Mouse (Mus musculus) midbrain, embryonic 16.5 days (tissue): ENCODE measurements around the gene Rap1gap2. TPM values are rescaled to one million over a fixed set of nuclear protein-coding genes. Genes with fewer than 3 reads are reported as not detected.

Experiments
- ATAC-seq: fragments of 200-750 bp; cut with Nextera tagmentation; 2 replicates; pipeline ENCODE4 v1.8.0; 2017; ENCODE audit warnings: moderate TSS enrichment
- H3K27ac ChIP-seq: fragments of 300-500 bp; sonication (generic); 2 replicates; pipeline ENCODE4 v1.5.1; 2014; ENCODE audit warnings: mild to moderate bottlenecking, low read length, mixed read lengths
- H3K27me3 ChIP-seq: fragments of 300-500 bp; sonication (generic); 2 replicates; pipeline ENCODE4 v1.6.1; 2014; ENCODE audit warnings: low read depth, low read length, mixed read lengths; ENCODE audit not compliant: control insufficient read depth, insufficient read depth
- H3K36me3 ChIP-seq: fragments of 300-500 bp; sonication (generic); 2 replicates; pipeline ENCODE4 v1.6.1; 2014; ENCODE audit warnings: mild to moderate bottlenecking, low read length, moderate library complexity, mixed read lengths; ENCODE audit not compliant: control insufficient read depth, insufficient read depth
- H3K4me1 ChIP-seq: fragments of 300-500 bp; sonication (generic); 2 replicates; pipeline ENCODE4 v1.6.1; 2014; ENCODE audit warnings: mild to moderate bottlenecking, low read length, mixed read lengths; ENCODE audit not compliant: control insufficient read depth, insufficient read depth
- H3K4me2 ChIP-seq: fragments of 300-500 bp; sonication (generic); 2 replicates; pipeline ENCODE4 v1.6.1; 2014; ENCODE audit warnings: mild to moderate bottlenecking, low read length, mixed read lengths
- H3K4me3 ChIP-seq: fragments of 300-500 bp; sonication (generic); 2 replicates; pipeline ENCODE4 v1.5.1; 2014; ENCODE audit warnings: low read depth, mild to moderate bottlenecking, low read length, moderate library complexity, mixed read lengths
- H3K9ac ChIP-seq: fragments of 300-500 bp; sonication (generic); 2 replicates; pipeline ENCODE4 v1.6.1; 2014; ENCODE audit warnings: low read depth, low read length, mixed read lengths
- H3K9me3 ChIP-seq: fragments of 300-500 bp; sonication (generic); replicated peaks from 2 replicates; pipeline ENCODE4 v1.6.1; 2014; ENCODE audit warnings: mild to moderate bottlenecking, low read length, mixed read lengths; ENCODE audit not compliant: control insufficient read depth, poor library complexity, severe bottlenecking
- WGBS: fragments of 180-500 bp; shearing (Covaris S2); extraction: QIAGEN DNeasy Blood & Tissue Kit; methylation state at CpG from one replicate; pipeline ENCODE4 v1.1.7; 2014; 5-methylcytosine and 5-hydroxymethylcytosine counted together
- polyA plus RNA-seq: library from polyadenylated mRNA; unstranded; fragments of >200 nt; fragmentation: Nextera tagmentation; extraction: Ambion mirVana; gene quantifications from 2 replicates; pipeline ENCODE4 v1.2.1, GENCODE M21; 2015

Gene Rap1gap2
- polyA plus RNA-seq, 1 experiment from 2014 or later = 17.1 TPM

GRCm38 (mm10) chr11:74479715-74480289 lies 130.9 kb downstream of the Rap1gap2 start:
- no peaks in the 10 kb centered on the region for H3K4me1 ChIP-seq
- H3K4me2 ChIP-seq = no peak overlapping the region
- no peak overlapping the region for H3K27ac ChIP-seq
- ATAC-seq = no peak
- no peaks in the 10 kb centered on the region for H3K36me3 ChIP-seq
- no peaks in the 10 kb centered on the region for H3K9me3 ChIP-seq
- whole genome bisulfite sequencing = 71% methylated on average over 5 of the region's 5 CpGs
- no peak overlapping the region for H3K4me3 ChIP-seq
- H3K9ac ChIP-seq = no peak overlapping the region
- no peaks in the 10 kb centered on the region for H3K27me3 ChIP-seq

- H3K36me3 ChIP-seq = no peaks in the 10 kb centered on the region
- ATAC-seq = no peak
- H3K4me3 ChIP-seq = no peak overlapping the region
- no peaks in the 10 kb centered on the region for H3K27me3 ChIP-seq
- WGBS = 92% methylated on average over 2 of the region's 2 CpGs
- H3K9me3 ChIP-seq = no peaks in the 10 kb centered on the region
- no peaks in the 10 kb centered on the region for H3K4me1 ChIP-seq
- no peak overlapping the region for H3K9ac ChIP-seq
- no peak overlapping the region for H3K4me2 ChIP-seq
- no peak overlapping the region for H3K27ac ChIP-seq
Observed at GRCm38 (mm10) chr11:74478877-74479276, 131.8 kb downstream of the Rap1gap2 start.

GRCm38 (mm10) chr11:74472671-74473070 lies 138.0 kb downstream of the Rap1gap2 start:
- H3K9ac ChIP-seq = no peak overlapping the region
- H3K36me3 ChIP-seq = no peaks in the 10 kb centered on the region
- WGBS = 83% methylated on average over 10 of the region's 10 CpGs
- no peak for ATAC-seq
- no peaks in the 10 kb centered on the region for H3K9me3 ChIP-seq
- no peak overlapping the region for H3K4me2 ChIP-seq
- no peaks in the 10 kb centered on the region for H3K27me3 ChIP-seq
- no peak overlapping the region for H3K4me3 ChIP-seq
- H3K4me1 ChIP-seq = peaks cover 11% of the 10 kb centered on the region
- no peak overlapping the region for H3K27ac ChIP-seq

GRCm38 (mm10) chr11:74468195-74468594 lies 142.5 kb downstream of the Rap1gap2 start:
- Histone ChIP-seq H3K9ac (peak overlapping the region; percentile 28), H3K27me3 (no peaks in the 10 kb centered on the region), H3K4me2 (no peak overlapping the region), H3K27ac (0 out of 2 replicates have a peak overlapping the region, but pooled peaks have one; percentile 25), H3K9me3 (no peaks in the 10 kb centered on the region), H3K4me3 (no peak overlapping the region), H3K36me3 (no peaks in the 10 kb centered on the region), H3K4me1 (peaks cover 13% of the 10 kb centered on the region)
- ATAC-seq = peak; percentile 40; the same call in 1 of the 2 replicates
- 15% methylated on average over 6 of the region's 6 CpGs for WGBS

GRCm38 (mm10) chr11:74465712-74466111 lies 145.0 kb downstream of the Rap1gap2 start:
- 46% methylated on average over 7 of the region's 7 CpGs for WGBS
- Histone ChIP-seq H3K4me3 (no peak overlapping the region), H3K4me2 (no peak overlapping the region), H3K4me1 (peaks cover 13% of the 10 kb centered on the region), H3K27me3 (no peaks in the 10 kb centered on the region), H3K27ac (no peak overlapping the region), H3K9ac (no peak overlapping the region), H3K9me3 (no peaks in the 10 kb centered on the region), H3K36me3 (no peaks in the 10 kb centered on the region)
- no peak for ATAC-seq

- H3K9me3 ChIP-seq = no peaks in the 10 kb centered on the region
- ATAC-seq = no peak
Observed at GRCm38 (mm10) chr11:74464181-74464977, 146.3 kb downstream of the Rap1gap2 start.

GRCm38 (mm10) chr11:74462651-74463050 lies 148.1 kb downstream of the Rap1gap2 start:
- no peaks in the 10 kb centered on the region for H3K9me3 ChIP-seq
- peaks cover 2% of the 10 kb centered on the region; the same call in 1 of the 2 replicates for H3K4me1 ChIP-seq
- H3K36me3 ChIP-seq = no peaks in the 10 kb centered on the region
- no peak overlapping the region for H3K27ac ChIP-seq
- no peaks in the 10 kb centered on the region for H3K27me3 ChIP-seq
- no peak overlapping the region for H3K9ac ChIP-seq
- no peak overlapping the region for H3K4me2 ChIP-seq
- WGBS = 56% methylated on average over 2 of the region's 2 CpGs
- H3K4me3 ChIP-seq = no peak overlapping the region
- ATAC-seq = no peak

More at GRCm38 (mm10) chr11:74464181-74464977, 146.3 kb downstream of the Rap1gap2 start:
- H3K27me3 ChIP-seq = no peaks in the 10 kb centered on the region
- no peak overlapping the region for H3K4me3 ChIP-seq
- WGBS = 77% methylated on average over 10 of the region's 10 CpGs
- H3K9ac ChIP-seq = no peak overlapping the region
- H3K4me1 ChIP-seq = peaks cover 13% of the 10 kb centered on the region
- no peaks in the 10 kb centered on the region for H3K36me3 ChIP-seq
- H3K27ac ChIP-seq = no peak overlapping the region
- no peak overlapping the region for H3K4me2 ChIP-seq

- Histone ChIP-seq H3K27me3 (no peaks in the 10 kb centered on the region), H3K4me1 (no peaks in the 10 kb centered on the region), H3K9ac (no peak overlapping the region), H3K36me3 (no peaks in the 10 kb centered on the region), H3K27ac (no peak overlapping the region), H3K9me3 (no peaks in the 10 kb centered on the region), H3K4me2 (no peak overlapping the region), H3K4me3 (no peak overlapping the region)
- no peak for ATAC-seq
- WGBS = 86% methylated on average over 8 of the region's 8 CpGs
Observed at GRCm38 (mm10) chr11:74459651-74460050, 151.1 kb downstream of the Rap1gap2 start.

GRCm38 (mm10) chr11:74458400-74458799 lies 152.3 kb downstream of the Rap1gap2 start:
- H3K27me3 ChIP-seq = no peaks in the 10 kb centered on the region
- no peaks in the 10 kb centered on the region for H3K36me3 ChIP-seq
- H3K9ac ChIP-seq = no peak overlapping the region
- no peaks in the 10 kb centered on the region for H3K4me1 ChIP-seq
- no peak overlapping the region for H3K4me2 ChIP-seq
- peak; percentile 29; the same call in 1 of the 2 replicates for ATAC-seq
- H3K4me3 ChIP-seq = no peak overlapping the region
- H3K27ac ChIP-seq = no peak overlapping the region
- H3K9me3 ChIP-seq = no peaks in the 10 kb centered on the region
- 75% methylated on average over 3 of the region's 3 CpGs for WGBS
